Mouse (Mus musculus) heart, postnatal 14 days (tissue): Measurements from ENCODE around the gene Egfem1. TPM values are rescaled to one million over a fixed set of nuclear protein-coding genes. Genes with fewer than 3 reads are reported as not detected.
A peak's percentile ranks its signal among the peaks of the same experiment; 100 is the strongest.

Source experiments
- DNase-seq, 2 experiments: peaks; one replicate each; pipeline ENCODE4 v3.0.0; 2021 to 2022
- intact Hi-C: fragments of 180-260 bp; cut with DNase I; formaldehyde crosslinking; loops from one replicate; pipeline ENCODE4 v1.15.1; 2025
- total RNA-seq, 2 experiments: library from RNA; stranded (reverse); gene quantifications; 2 replicates each; pipeline ENCODE4 v1.2.3; 2021

Gene Egfem1
- total RNA-seq, 2 experiments from 2014 or later: not detected

DNA sequence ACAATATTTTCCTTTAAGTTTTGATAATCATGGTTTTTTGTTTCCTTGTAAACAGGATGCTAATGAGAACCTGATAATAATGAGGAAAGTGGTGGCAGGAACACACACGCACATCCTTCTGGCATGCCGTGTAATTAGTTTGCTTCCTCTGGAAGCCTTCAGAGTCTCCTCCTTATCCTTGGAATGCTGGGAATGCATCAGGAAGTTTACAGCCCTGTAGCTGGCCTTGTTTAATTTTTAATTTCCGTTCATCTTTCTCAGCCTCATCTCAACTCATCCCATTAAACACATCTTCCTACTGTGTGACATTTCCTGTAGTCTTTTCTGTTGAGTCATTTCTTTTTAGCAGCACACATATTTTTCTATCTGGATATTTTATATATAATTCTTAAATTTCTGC, 161.8 kb downstream of the Egfem1 start:
- no peak for DNase-seq
- intact Hi-C loops: no loop called here

GRCm38 (mm10) chr3:29291633-29292032, 209.8 kb downstream of the Egfem1 start:
- no peak for DNase-seq
- intact Hi-C loops: no loop called here

DNA sequence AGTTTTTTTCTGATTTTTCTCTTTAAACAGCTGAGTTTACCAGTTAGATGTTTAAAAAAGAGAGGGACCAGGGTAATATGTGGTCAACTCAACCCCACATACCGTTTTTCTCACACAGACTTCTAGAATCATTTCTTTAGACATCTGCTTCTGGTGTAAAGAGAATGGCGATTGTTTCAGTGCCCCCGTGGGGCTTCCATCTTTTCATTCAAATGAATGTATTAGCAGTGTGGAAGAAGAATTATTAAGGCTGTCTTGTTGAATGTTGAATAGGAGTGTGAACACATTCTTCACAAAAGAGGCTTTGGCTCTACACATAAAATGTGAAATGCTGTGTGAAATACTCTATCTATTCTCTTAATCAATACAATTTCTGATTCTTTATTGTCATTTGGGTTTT, 210.4 kb downstream of the Egfem1 start:
- intact Hi-C loops: no loop called here
- DNase-seq: no peak

DNA sequence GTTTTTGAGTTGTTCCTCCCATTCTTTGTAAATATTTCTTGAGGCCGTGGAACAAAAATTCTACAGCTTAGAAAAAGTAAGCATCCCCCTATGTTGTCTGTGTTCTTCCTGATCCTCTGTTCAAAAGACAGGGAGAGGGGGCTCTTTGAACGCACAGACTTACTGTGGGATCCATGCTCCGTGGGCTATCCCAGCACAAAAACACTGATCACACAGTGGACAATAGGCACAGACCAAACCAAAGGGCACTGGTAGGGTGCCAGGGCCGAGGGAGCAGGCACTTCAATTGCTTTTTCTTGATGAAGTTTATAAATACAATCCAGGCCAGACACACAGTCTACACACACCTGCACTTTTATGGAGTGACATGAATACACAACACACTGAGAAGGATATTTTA, 211.4 kb downstream of the Egfem1 start:
- intact Hi-C loops: no loop called here

DNA sequence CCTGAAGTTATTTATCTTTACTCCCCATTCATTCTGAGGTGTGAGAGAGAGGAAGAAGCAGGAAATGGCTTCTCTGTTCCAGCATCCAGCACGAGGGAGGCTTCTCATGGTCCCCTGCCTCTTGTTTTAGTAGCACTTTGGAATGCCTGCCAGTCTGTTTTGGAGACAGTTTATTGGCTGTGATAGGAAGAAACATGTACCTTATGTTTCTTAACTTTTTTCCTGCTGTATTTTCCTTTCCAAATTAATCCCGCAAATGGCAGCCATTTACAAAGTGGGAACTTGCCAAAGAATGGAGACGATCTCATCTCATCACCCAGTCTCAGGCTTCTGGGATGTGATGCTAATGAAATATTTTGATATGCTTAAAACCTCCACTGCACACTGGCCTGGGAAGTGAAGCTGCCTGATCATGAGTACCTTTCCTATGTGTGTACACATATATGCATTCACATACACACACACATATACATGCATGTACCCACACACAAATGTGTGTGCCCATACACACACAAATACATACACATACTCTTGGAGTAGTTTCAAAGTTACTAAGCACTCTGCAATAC, 260.5 kb downstream of the Egfem1 start:
- intact Hi-C loops: no loop called here
- DNase-seq: no peak

More for the DNA sequence above, 211.4 kb downstream of the Egfem1 start:
- no peak for DNase-seq

DNA sequence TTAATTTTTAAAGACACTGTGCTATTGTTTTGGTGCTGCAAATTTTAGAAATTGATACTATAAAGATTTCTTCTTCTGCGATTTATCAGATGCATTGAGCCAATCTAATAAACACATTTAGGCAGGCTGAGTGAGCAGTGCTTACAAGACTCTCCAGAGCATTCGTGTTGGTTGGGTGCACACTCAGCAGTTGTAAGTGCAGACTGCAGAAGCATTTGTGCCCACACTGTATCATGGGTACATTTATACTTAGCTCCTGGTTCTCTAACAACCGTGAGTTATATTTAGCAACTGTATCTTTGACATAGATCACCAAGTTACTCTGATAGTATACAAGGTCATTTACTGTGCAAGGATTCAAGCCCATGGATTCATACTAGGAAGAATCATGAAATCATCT, 264.0 kb downstream of the Egfem1 start:
- DNase-seq: no peak
- intact Hi-C loops: no loop called here

GRCm38 (mm10) chr3:29366907-29367306, 285.1 kb downstream of the Egfem1 start:
- no peak for DNase-seq
- intact Hi-C loops: loop anchor here (10.0 kb wide), 1 partner anchor 348 kb away; no protein-coding TSS in a partner anchor

GRCm38 (mm10) chr3:29370519-29370918, 288.7 kb downstream of the Egfem1 start:
- intact Hi-C loops: no loop called here
- peak in 1 of 2 experiments; percentile 1 for DNase-seq

GRCm38 (mm10) chr3:29381255-29381654, 299.4 kb downstream of the Egfem1 start:
- intact Hi-C loops: no loop called here
- no peak for DNase-seq

GRCm38 (mm10) chr3:29399064-29399463, 317.2 kb downstream of the Egfem1 start:
- intact Hi-C loops: no loop called here
- no peak for DNase-seq

DNA sequence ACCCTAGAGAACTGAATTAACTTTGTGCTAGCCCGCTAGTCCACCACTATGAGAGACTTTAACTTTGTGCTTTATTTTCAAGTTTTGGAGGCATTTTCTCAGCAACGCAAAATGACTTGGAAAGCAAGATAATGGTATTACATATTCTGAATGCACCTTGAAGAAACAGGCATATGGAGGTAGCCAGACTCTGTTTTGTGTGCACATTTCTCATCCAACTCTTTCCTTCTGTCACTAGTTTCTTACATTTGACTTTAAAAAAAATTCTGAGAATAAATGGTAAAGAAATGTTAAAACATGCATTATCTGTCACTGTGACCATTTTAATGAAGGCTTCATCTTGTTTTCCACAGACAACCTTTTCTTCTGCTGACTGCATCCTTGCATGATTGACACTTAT, 339.8 kb downstream of the Egfem1 start:
- intact Hi-C loops: no loop called here
- no peak for DNase-seq

DNA sequence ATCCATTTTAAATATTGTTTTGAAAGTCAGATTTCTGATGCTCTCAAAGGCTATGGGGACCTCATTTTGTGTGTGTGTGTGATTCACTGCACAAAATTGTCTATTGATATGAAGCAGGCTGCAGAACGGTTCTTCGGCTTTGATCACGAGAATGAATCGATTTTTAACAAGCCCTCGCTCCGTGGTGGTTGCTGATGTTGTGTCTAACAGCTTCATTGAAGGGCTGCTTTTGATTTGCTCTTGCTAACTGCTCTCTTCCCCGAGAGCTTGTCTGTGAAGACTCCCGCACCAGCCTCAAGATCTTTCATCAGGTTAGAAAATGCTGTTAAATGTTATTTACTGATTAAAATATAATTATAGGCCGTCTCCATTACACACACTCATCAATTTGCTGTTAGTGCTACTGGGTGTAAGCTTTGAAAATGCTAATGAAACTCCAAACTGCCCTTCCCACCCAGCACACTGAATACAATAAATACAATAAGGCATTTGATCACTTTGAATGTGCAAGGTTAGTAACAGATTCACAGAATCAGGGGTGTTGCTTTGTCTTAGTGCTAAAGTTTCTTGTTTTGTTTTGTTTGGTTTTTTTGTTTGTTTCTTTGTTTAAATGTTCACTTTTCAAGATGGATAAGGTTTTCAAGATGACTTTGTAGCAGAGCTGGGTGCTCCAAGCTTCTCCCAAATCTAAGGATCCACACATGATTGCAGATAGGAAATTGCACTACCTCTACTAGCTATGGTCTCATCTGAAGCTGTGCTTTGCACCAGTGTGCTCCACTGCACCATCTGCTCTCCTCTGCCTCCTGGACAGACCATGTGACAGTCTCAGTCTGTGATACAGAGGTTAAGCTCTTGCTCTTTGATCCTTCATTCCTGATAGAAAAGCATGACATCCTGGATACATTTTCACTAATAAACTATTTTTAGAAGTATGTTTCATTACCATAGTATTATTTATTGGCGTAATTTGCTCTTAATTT, 350.6 kb downstream of the Egfem1 start:
- no peak for DNase-seq
- intact Hi-C loops: no loop called here

GRCm38 (mm10) chr3:29443024-29443423, 361.2 kb downstream of the Egfem1 start:
- intact Hi-C loops: no loop called here

DNA sequence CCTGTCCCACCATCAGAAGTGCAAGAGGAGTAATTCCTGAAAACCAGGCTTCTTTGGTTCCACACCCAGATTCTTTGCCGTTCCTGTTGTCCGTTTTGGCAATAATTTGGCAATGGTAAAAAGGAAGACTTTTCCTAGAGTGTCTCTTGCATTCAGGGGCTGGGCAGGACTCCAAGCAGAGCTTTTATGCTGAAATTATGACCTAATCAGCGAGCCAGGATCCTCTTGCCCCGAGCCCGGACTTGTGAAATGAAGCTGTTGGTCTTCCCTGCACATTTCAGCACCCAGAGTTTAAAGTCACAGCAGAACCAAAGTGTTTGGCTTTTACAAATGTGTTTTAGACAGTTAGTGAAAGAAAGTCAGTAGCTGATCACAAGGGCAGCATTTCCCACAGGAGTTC, 362.8 kb downstream of the Egfem1 start:
- intact Hi-C loops: no loop called here
- peak; percentile 36 to 44 for DNase-seq

More at GRCm38 (mm10) chr3:29443024-29443423, 361.2 kb downstream of the Egfem1 start:
- no peak for DNase-seq

DNA sequence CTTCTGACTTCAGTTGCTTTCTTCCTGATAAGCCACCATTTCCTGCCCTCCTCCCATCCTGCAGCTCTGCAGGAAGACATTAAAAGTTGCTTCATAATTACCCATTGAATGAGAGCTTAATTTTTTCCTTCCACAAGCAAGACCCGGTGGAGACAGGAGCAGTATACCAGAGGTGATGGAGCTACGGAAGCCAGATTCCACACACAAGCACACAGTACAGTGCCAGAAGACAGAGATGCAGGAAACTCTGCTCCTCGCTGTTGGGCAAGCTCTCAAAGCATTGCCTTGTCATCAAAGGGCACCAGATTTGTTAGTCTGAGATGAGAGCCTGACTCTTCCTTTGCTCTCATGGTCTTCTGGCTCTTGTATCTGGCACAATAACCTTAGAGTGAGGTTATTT, 364.3 kb downstream of the Egfem1 start:
- no peak for DNase-seq
- intact Hi-C loops: no loop called here

GRCm38 (mm10) chr3:29448829-29449406, 367.1 kb downstream of the Egfem1 start:
- DNase-seq: no peak
- intact Hi-C loops: no loop called here

- intact Hi-C loops: no loop called here
- DNase-seq: no peak
Measured at GRCm38 (mm10) chr3:29498211-29498610, 416.4 kb downstream of the Egfem1 start.

DNA sequence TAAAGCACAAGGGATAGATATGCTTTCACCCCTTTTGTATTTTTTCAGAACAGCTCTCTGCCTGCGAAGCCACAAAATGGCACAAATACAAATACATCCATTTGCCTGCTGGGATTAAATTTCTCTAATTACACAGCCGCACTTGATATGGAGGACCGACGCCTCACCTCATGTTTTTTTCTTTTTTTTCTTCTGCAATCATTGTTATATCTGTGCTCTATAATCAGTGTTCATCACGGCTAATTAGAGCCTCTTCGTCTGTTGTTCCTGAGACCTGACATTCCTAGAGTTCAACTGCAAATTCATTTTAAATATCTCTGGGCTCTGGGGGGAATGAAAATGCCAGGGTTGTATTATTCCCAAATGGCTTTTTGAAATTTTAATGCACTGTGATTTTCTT, 417.4 kb downstream of the Egfem1 start:
- DNase-seq: no peak
- intact Hi-C loops: no loop called here

DNA sequence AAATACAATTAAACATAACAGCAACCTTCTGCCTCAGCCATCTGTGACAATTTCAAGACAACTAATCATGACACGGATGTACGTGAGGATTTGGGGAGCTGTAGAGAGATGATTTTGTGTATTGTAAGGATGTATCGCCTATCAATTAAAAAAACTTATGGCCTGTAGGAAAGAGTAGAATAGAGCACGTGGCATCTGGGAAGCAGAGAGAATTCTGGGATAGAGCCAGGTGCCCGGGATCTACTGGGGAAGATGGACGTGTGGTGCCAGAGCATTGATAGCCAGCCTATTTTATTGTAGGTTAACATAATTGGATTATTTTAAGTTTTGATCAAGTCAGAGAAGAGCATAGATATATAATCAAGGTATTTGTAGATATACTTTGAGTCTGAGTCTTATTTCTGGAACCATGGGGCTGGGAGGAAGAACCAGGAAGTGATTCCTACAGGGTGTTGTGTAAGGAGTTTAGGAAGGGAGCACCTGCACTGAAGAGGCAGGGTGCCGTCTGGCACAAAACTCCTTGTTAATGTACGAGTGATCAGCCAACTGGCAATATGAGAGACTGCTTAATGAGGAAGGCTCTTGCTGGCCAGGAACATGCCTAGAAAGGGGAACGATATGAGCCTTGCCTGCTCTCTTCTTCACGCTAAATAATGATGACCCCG, 443.6 kb downstream of the Egfem1 start:
- no peak for DNase-seq
- intact Hi-C loops: no loop called here

GRCm38 (mm10) chr3:29525963-29526301, 444.1 kb downstream of the Egfem1 start:
- intact Hi-C loops: no loop called here

GRCm38 (mm10) chr3:29539211-29539610, 457.4 kb downstream of the Egfem1 start:
- intact Hi-C loops: no loop called here

More at GRCm38 (mm10) chr3:29525963-29526301, 444.1 kb downstream of the Egfem1 start:
- no peak for DNase-seq

More at GRCm38 (mm10) chr3:29539211-29539610, 457.4 kb downstream of the Egfem1 start:
- no peak for DNase-seq
